Mouse (Mus musculus) liver, embryonic 13.5 days (tissue): ENCODE results near the gene Cd274. TPM values are rescaled to one million over a fixed set of nuclear protein-coding genes. Genes with fewer than 3 reads are reported as not detected.

Source experiments
- ATAC-seq: fragments of 200-750 bp; cut with Nextera tagmentation; 2 replicates; pipeline ENCODE4 v1.8.0; 2017; ENCODE audit warnings: low read depth, mild to moderate bottlenecking, moderate number of reproducible peaks, moderate library complexity
- DNase-seq: peaks from one replicate; pipeline ENCODE4 v3.0.0; 2022
- H3K27ac ChIP-seq: fragments of 300-500 bp; sonication (generic); 2 replicates; pipeline ENCODE4 v1.5.1; 2015; ENCODE audit warnings: moderate library complexity, mild to moderate bottlenecking, inconsistent platforms
- H3K27me3 ChIP-seq: fragments of 300-500 bp; sonication (generic); 2 replicates; pipeline ENCODE4 v1.6.1; 2015; ENCODE audit warnings: mild to moderate bottlenecking, inconsistent platforms
- H3K36me3 ChIP-seq: fragments of 300-500 bp; sonication (generic); 2 replicates; pipeline ENCODE4 v1.6.1; 2015; ENCODE audit warnings: mild to moderate bottlenecking, inconsistent platforms
- H3K4me1 ChIP-seq: fragments of 300-500 bp; sonication (generic); replicated peaks from 2 replicates; pipeline ENCODE4 v1.6.1; 2015; ENCODE audit warnings: inconsistent platforms
- H3K4me2 ChIP-seq: fragments of 300-500 bp; sonication (generic); 2 replicates; pipeline ENCODE4 v1.6.1; 2015; ENCODE audit warnings: inconsistent platforms, mild to moderate bottlenecking, moderate library complexity
- H3K4me3 ChIP-seq: fragments of 300-500 bp; sonication (generic); replicated peaks from 2 replicates; pipeline ENCODE4 v1.5.1; 2015; ENCODE audit warnings: mild to moderate bottlenecking, inconsistent platforms
- H3K9ac ChIP-seq: fragments of 300-500 bp; sonication (generic); 2 replicates; pipeline ENCODE4 v1.6.1; 2015; ENCODE audit warnings: mild to moderate bottlenecking, inconsistent platforms
- H3K9me3 ChIP-seq: fragments of 300-500 bp; sonication (generic); replicated peaks from 2 replicates; pipeline ENCODE4 v1.6.1; 2016; ENCODE audit warnings: inconsistent platforms
- WGBS: fragments of 180-500 bp; shearing (Covaris S2); methylation state at CpG from one replicate; pipeline ENCODE4 v1.1.7; 2015; ENCODE audit not compliant: insufficient replicate concordance; 5-methylcytosine and 5-hydroxymethylcytosine counted together
- polyA plus RNA-seq: library from polyadenylated mRNA; unstranded; fragments of >200 nt; fragmentation: Nextera tagmentation; extraction: Ambion mirVana; gene quantifications from 2 replicates; pipeline ENCODE4 v1.2.1, GENCODE M21; 2015

The Cd274 gene
- 0.16 and 0.31 TPM in 2 replicates for polyA plus RNA-seq

DNA sequence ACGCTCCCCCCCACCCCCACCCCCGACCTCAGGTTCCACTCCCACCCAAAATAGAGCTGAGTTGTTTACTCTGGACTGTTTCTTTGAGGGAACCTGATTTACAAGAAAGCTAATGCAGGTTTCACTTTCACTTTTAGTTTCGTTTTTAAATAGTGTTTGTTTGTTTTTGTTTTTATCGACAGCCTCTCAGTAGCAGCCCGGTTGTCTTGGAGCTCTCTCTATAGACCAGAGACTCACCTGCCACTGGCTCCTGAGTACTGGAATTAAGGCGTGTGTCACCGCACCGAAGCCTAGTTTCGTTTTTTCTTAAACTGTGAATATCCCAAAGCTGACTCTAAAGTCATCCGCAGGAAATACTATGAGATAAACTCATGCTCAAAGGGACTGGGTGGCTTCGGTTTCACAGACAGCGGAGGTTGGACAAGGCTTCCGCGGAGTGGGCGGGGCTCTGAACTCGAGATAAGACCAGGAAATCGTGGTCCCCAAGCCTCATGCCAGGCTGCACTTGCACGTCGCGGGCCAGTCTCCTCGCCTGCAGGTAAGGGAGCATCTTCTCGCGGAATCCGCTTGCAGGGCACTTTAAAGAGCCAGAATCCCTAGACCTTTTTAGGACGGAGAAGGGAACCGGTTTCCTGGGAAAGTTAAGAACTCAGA lies at the start of gene Cd274, which contains the start of gene Plgrkt:
Cd274 (plus strand) TSS at position 487 of the 654 bp plus-strand sequence.
Plgrkt (minus strand) TSS at position 422 of the 654 bp plus-strand sequence.
- peak; percentile 93 for ATAC-seq
- Histone ChIP-seq H3K4me3 (peak within 1 kb of the TSS; percentile 70), H3K4me2 (peak within 1 kb of the TSS; percentile 95), H3K9ac (peak within 1 kb of the TSS; percentile 77), H3K27ac (peak within 1 kb of the TSS; percentile 83), H3K36me3 (no peaks in the 10 kb centered on the region), H3K9me3 (no peaks in the 10 kb centered on the region), H3K4me1 (peaks cover 45% of the 10 kb centered on the region), H3K27me3 (no peaks in the 10 kb centered on the region)
- WGBS: under 1% methylated on average over 26 of the region's 26 CpGs
- peak; percentile 85 for DNase-seq

DNA sequence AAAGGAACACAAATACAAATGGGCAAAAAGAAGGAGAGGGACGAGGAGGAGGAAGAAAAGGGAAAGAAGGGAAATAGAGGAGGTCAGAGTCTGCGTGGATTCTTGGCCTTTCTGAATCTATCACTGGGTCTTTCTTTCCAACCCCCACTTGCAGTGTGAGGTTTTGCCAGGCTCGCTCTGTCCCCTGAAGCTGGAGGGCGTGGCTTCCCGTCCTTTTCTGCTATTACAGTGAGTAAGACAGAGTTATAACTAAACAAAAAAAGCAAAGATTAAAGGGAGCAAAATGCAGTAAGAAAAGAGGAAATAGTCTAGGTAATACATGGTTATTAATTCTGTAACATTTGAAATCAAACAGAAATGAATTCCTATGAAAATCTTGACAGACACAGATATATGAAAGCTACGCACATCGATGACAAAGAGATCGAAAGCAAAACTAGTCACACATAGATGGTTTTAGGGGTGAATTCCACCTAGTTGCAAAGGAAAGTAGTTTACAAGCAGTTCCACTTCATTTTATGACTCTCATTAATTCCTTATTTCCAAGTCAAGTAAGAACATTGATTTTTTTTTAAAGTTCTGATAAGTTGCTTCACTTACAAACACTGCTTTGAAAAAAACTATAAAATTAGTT lies 43.7 kb upstream of the Cd274 start:
- Histone ChIP-seq H3K4me3 (no peak overlapping the region), H3K4me2 (no peak overlapping the region), H3K36me3 (no peaks in the 10 kb centered on the region), H3K9me3 (no peaks in the 10 kb centered on the region), H3K9ac (no peak overlapping the region), H3K27me3 (peaks cover 7% of the 10 kb centered on the region), H3K27ac (no peak overlapping the region), H3K4me1 (peaks cover 17% of the 10 kb centered on the region)
- WGBS: 60% methylated on average over 8 of the region's 8 CpGs
- no peak for ATAC-seq
- DNase-seq: no peak

DNA sequence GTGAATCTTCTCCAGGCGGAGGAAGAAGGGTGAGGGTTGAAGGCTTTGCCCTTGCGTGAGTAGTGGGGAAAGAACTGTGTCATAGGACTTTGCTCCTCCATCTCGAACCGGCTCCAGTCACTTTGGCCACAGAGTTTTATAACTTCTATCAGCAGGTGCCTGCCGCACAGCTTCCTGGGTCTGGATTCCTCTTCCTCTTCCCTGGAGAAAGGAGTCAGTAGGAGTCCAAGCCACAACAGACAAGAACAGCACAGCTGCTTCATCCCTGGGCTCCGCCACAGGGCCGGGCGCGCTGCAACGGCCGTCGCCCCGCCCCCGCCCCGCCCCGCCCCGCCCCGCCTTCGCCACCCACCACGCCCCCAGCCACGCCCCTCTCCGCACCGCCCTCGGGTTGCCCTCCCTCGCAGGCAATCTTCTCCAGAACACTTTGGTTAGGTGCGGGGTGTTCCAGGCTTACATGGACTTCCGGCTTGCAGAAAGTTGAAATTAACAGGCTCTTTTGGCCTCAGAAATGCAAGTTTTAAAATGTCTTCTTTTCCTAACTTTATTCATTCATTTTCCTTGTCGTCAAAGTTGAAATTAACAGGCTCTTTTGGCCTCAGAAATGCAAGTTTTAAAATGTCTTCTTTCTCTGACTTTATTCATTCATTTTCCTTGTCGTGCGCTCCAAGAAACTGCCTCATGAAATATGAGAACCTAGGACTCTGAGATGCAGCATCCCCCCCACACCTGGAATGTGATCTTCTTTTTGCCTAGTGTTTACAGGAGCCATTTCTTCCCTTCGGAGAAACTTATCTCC lies 42.0 kb upstream of the Cd274 start, which contains the start of gene Insl6:
Insl6 (minus strand) TSS at position 304 of the 799 bp plus-strand sequence.
- H3K4me2 ChIP-seq: peak within 1 kb of the TSS; percentile 72
- H3K4me3 ChIP-seq: peak within 1 kb of the TSS; percentile 50
- ATAC-seq: peak; percentile 97
- H3K27ac ChIP-seq: no peak within 1 kb of the TSS
- 4% methylated on average over 28 of the region's 31 CpGs for WGBS
- H3K9me3 ChIP-seq: no peaks in the 10 kb centered on the region
- peak within 1 kb of the TSS; percentile 62 for H3K9ac ChIP-seq
- peak; percentile 68 for DNase-seq
- peaks cover 17% of the 10 kb centered on the region for H3K4me1 ChIP-seq
- H3K36me3 ChIP-seq: no peaks in the 10 kb centered on the region
- peaks cover 7% of the 10 kb centered on the region for H3K27me3 ChIP-seq

DNA sequence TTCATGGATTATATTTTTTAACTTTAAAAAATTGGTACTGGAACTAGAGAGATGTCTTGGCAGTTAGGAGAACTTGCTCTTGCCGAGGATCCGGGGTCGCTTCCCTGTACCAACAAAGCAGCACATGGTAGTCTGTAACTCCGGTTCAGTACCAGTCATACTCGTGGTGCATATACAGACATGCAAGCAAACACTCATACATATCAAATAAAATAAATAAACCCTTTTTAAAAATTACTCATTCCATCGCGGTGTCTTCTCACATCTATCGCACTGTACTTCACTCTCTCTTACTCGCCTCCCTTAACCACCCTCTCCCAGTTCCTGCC lies 41.4 kb upstream of the Cd274 start:
- 61% methylated on average over 9 of the region's 9 CpGs for WGBS
- Histone ChIP-seq H3K4me3 (peak overlapping the region; percentile 50), H3K36me3 (no peaks in the 10 kb centered on the region), H3K9me3 (no peaks in the 10 kb centered on the region), H3K9ac (peak overlapping the region; percentile 31), H3K27ac (no peak overlapping the region), H3K4me1 (peaks cover 17% of the 10 kb centered on the region), H3K27me3 (peaks cover 7% of the 10 kb centered on the region), H3K4me2 (peak overlapping the region; percentile 72)
- ATAC-seq: no peak
- no peak for DNase-seq

DNA sequence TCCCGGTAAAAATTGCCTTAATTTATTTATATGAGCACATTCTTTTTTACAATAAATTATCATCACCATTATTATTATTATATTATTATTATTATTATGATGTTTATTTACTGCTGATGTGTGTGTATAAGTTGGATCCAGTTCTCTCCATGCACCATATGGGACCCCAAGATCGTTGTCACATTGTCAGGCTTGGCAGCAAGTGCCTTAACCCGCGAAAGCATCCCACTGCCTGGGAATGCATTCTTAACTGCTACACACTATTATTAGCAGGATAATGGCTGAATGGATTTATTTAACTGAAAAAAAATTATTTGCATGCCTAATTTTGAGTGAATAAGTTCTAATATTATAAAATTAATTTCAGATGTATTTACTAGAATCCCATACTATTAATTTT lies 40.9 kb upstream of the Cd274 start:
- DNase-seq: no peak
- H3K4me2 ChIP-seq: no peak overlapping the region
- H3K4me3 ChIP-seq: no peak overlapping the region
- no peaks in the 10 kb centered on the region for H3K9me3 ChIP-seq
- no peaks in the 10 kb centered on the region for H3K36me3 ChIP-seq
- H3K9ac ChIP-seq: no peak overlapping the region
- 81% methylated on average over 4 of the region's 4 CpGs for WGBS
- H3K27ac ChIP-seq: no peak overlapping the region
- peaks cover 17% of the 10 kb centered on the region for H3K4me1 ChIP-seq
- ATAC-seq: no peak
- peaks cover 7% of the 10 kb centered on the region for H3K27me3 ChIP-seq

DNA sequence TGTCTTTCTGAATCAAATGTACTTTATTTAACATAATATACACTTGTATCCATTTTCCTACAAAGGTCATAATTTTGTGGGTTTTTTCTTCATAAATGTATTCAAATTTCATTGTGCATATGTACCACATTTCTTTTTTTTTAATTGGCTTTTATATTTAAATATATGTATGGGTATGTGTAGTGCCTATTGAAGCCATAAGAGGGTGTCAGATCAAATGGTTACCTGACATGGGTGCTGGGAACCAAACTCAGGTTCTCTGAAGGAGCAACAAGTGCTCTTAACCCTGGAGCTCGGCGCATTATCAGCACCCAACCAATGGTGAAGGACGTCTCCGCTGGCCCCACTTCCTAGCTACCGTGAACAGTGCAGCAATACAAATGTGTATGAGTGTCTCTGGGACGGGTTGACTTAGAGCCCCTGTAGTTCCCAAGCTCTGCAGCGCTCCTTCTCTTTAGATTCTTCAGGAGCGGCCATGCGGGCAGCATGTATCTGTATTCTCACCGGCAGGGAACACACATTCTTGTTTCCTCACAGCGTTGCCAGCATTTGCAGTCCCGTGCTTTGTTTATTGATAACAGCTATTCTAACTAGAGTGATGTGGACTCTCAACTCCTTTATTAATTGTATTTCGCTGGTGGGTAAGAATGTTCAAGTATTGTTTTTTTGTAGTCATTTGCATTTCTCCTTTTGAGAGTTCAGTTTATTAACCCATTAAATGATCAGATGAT lies 40.3 kb upstream of the Cd274 start:
- DNase-seq: no peak
- no peak overlapping the region for H3K9ac ChIP-seq
- WGBS: 69% methylated on average over 13 of the region's 13 CpGs
- no peaks in the 10 kb centered on the region for H3K36me3 ChIP-seq
- no peak overlapping the region for H3K27ac ChIP-seq
- peaks cover 17% of the 10 kb centered on the region for H3K4me1 ChIP-seq
- no peak overlapping the region for H3K4me2 ChIP-seq
- peaks cover 9% of the 10 kb centered on the region for H3K27me3 ChIP-seq
- no peak for ATAC-seq
- no peaks in the 10 kb centered on the region for H3K9me3 ChIP-seq
- H3K4me3 ChIP-seq: no peak overlapping the region

DNA sequence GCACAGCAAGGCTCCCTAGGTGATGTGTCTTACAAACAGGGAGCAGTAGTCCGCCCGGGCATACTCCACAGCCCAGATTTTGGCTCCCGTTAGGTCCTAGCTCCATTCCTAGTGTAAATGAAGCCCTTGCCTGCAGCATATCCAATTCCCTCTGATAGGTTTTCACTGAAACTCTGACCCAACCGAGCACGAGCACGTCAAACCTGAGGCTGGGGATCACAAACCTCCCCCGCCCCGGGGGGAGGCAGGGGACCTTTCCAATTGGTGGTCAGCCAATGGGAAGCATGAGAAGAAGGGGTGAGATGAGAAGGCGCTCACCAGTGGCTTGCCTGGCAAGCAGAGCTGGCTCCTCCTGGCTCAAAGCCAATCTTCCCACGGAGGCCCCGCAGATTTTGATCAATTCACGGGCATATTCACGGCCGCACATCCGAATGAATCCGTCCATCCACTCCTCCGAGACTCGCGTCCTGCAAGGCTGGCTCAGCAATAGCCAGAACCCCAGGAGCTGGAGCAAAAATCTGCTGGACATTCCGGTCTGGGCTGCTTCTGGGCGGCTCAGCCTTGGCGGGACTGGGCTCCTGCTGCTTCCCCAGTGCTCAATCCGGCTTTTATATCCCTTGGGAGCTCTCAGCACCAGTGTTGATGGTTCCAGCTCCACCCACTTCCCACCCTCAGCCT lies 33.0 kb upstream of the Cd274 start, which contains the start of gene Rln1:
Rln1 (minus strand) TSS at position 603 of the 678 bp plus-strand sequence.
- 0 out of 2 replicates have a peak within 1 kb of the TSS, but pooled peaks have one; percentile 22 for H3K9ac ChIP-seq
- no peaks in the 10 kb centered on the region for H3K36me3 ChIP-seq
- H3K27ac ChIP-seq: no peak within 1 kb of the TSS
- no peaks in the 10 kb centered on the region for H3K9me3 ChIP-seq
- peak within 1 kb of the TSS; percentile 55 for H3K4me2 ChIP-seq
- DNase-seq: no peak
- peaks cover 6% of the 10 kb centered on the region; the same call in 1 of the 2 replicates for H3K4me1 ChIP-seq
- peaks cover 37% of the 10 kb centered on the region for H3K27me3 ChIP-seq
- WGBS: 9% methylated on average over 23 of the region's 23 CpGs
- H3K4me3 ChIP-seq: peak within 1 kb of the TSS; percentile 25
- no peak for ATAC-seq

DNA sequence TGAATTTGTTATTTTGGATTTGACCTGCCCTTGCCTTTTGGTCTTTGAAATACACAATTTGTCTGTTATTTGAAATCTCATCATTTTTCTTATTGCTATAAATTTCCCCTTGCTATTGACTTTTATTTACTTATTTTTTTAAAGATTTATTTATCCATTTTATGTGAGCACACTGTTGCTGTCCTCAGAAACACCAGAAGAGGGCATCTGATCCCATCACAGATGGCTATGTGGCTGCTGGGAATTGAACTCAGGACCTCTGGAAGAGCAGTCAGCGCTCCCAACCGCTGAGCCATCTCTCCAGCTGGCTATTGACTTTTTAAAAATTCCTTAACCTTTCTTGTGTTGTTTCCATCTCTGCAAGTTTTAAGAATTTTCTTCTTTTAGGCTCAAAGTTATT lies 30.6 kb upstream of the Cd274 start:
- Histone ChIP-seq H3K9me3 (no peaks in the 10 kb centered on the region), H3K4me1 (peaks cover 6% of the 10 kb centered on the region; the same call in 1 of the 2 replicates), H3K27ac (no peak overlapping the region), H3K9ac (no peak overlapping the region), H3K4me2 (no peak overlapping the region), H3K4me3 (no peak overlapping the region), H3K36me3 (no peaks in the 10 kb centered on the region), H3K27me3 (peaks cover 37% of the 10 kb centered on the region)
- ATAC-seq (no peak), DNase-seq (no peak)
- 68% methylated on average over 2 of the region's 2 CpGs for WGBS

DNA sequence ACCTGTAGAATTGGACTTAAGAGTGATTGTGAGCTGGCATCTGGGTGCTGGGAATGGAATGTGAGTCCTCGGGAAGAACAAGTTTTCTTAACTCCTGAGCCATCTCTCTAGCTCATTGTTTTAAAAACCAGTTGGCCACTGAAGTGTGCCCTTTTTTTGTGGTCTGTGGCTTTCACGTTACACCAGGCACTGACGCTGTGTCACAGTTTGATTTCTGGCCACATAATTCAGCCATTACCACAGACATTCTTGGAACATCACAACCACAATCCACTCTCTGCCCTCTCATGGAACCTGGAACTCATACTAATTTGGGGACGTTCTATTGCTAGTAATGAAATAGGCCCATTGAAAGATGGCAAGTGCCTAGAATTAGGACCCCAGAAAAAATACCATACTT lies 26.2 kb upstream of the Cd274 start:
- Histone ChIP-seq H3K9ac (no peak overlapping the region), H3K27me3 (no peaks in the 10 kb centered on the region), H3K27ac (no peak overlapping the region), H3K9me3 (no peaks in the 10 kb centered on the region), H3K4me1 (0 out of 2 replicates have a peak, but pooled peaks cover 4% of the 10 kb centered on the region), H3K4me2 (no peak overlapping the region), H3K4me3 (no peak overlapping the region), H3K36me3 (no peaks in the 10 kb centered on the region)
- WGBS: 48% methylated on average over 4 of the region's 4 CpGs
- ATAC-seq (no peak), DNase-seq (no peak)

DNA sequence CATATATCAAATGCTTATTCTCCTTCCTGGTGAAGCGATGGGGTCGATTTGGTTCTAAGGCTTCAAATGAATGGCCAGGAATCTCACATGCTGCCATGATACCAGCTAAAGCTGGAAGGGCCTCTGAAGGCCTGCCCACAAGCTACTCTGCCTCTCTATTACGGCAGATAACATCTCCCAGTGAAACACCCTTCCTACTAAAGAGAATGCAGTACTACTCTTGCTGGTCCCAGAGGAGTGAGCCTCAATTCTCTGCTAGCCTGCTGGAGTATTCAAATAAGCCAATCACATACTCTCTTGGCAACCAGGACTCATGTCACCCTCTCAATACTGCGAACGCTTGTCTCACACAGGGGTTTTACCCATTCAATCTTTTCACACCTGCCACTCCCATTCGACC lies 25.0 kb upstream of the Cd274 start:
- Histone ChIP-seq H3K4me3 (no peak overlapping the region), H3K9ac (no peak overlapping the region), H3K27me3 (no peaks in the 10 kb centered on the region), H3K9me3 (no peaks in the 10 kb centered on the region), H3K27ac (no peak overlapping the region), H3K36me3 (no peaks in the 10 kb centered on the region), H3K4me2 (no peak overlapping the region), H3K4me1 (0 out of 2 replicates have a peak, but pooled peaks cover 4% of the 10 kb centered on the region)
- ATAC-seq: no peak
- no peak for DNase-seq
- WGBS: 68% methylated on average over 6 of the region's 6 CpGs
